Mouse (Mus musculus) midbrain, embryonic 16.5 days (tissue): Measurements from ENCODE around the gene Ifi209. TPM values are rescaled to one million over a fixed set of nuclear protein-coding genes. Genes with fewer than 3 reads are reported as not detected.
"Not testable (repeated sequence)": the region's sequence is repeated elsewhere in the genome, so short reads cannot be mapped to it uniquely, and the experiment has no call there.

Experiments used
- ATAC-seq: fragments of 200-750 bp; cut with Nextera tagmentation; 2 replicates; pipeline ENCODE4 v1.8.0; 2017; ENCODE audit warnings: moderate TSS enrichment
- H3K27ac ChIP-seq: fragments of 300-500 bp; sonication (generic); 2 replicates; pipeline ENCODE4 v1.5.1; 2014; ENCODE audit warnings: mild to moderate bottlenecking, low read length, mixed read lengths
- H3K27me3 ChIP-seq: fragments of 300-500 bp; sonication (generic); 2 replicates; pipeline ENCODE4 v1.6.1; 2014; ENCODE audit warnings: low read depth, low read length, mixed read lengths; ENCODE audit not compliant: control insufficient read depth, insufficient read depth
- H3K36me3 ChIP-seq: fragments of 300-500 bp; sonication (generic); 2 replicates; pipeline ENCODE4 v1.6.1; 2014; ENCODE audit warnings: mild to moderate bottlenecking, low read length, moderate library complexity, mixed read lengths; ENCODE audit not compliant: control insufficient read depth, insufficient read depth
- H3K4me1 ChIP-seq: fragments of 300-500 bp; sonication (generic); 2 replicates; pipeline ENCODE4 v1.6.1; 2014; ENCODE audit warnings: mild to moderate bottlenecking, low read length, mixed read lengths; ENCODE audit not compliant: control insufficient read depth, insufficient read depth
- H3K4me2 ChIP-seq: fragments of 300-500 bp; sonication (generic); 2 replicates; pipeline ENCODE4 v1.6.1; 2014; ENCODE audit warnings: mild to moderate bottlenecking, low read length, mixed read lengths
- H3K4me3 ChIP-seq: fragments of 300-500 bp; sonication (generic); 2 replicates; pipeline ENCODE4 v1.5.1; 2014; ENCODE audit warnings: low read depth, mild to moderate bottlenecking, low read length, moderate library complexity, mixed read lengths
- H3K9ac ChIP-seq: fragments of 300-500 bp; sonication (generic); 2 replicates; pipeline ENCODE4 v1.6.1; 2014; ENCODE audit warnings: low read depth, low read length, mixed read lengths
- H3K9me3 ChIP-seq: fragments of 300-500 bp; sonication (generic); replicated peaks from 2 replicates; pipeline ENCODE4 v1.6.1; 2014; ENCODE audit warnings: mild to moderate bottlenecking, low read length, mixed read lengths; ENCODE audit not compliant: control insufficient read depth, poor library complexity, severe bottlenecking
- WGBS: fragments of 180-500 bp; shearing (Covaris S2); extraction: QIAGEN DNeasy Blood & Tissue Kit; methylation state at CpG from one replicate; pipeline ENCODE4 v1.1.7; 2014; 5-methylcytosine and 5-hydroxymethylcytosine counted together
- polyA plus RNA-seq: library from polyadenylated mRNA; unstranded; fragments of >200 nt; fragmentation: Nextera tagmentation; extraction: Ambion mirVana; gene quantifications from 2 replicates; pipeline ENCODE4 v1.2.1, GENCODE M21; 2015

The Ifi209 gene
- polyA plus RNA-seq = 0.10 TPM in 1 of 2 replicates, not detected in the other

DNA sequence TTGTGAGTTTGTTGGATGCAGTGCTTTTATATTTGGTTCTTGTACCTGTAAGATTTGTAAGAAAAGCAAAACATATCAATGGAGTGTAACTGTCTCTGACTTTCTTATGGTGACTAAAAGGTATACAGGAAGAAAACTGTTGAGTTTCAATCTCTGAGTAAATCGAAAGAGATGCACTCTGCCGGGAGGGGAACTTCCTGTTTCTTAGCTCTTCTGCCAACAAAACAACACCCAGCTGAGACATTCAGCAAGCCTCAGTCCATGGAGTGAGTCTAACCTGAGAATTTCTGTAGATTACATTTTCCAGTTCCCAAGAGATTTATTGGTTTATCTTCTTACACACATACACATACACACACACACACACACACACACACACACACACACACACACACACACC, at the start of gene Ifi209:
TSS of gene Ifi209 (plus strand) at position 296 of the 400 bp plus-strand sequence.
- not testable (repeated sequence) for H3K4me1 ChIP-seq, H3K36me3 ChIP-seq, H3K9ac ChIP-seq, H3K27me3 ChIP-seq, H3K4me3 ChIP-seq, H3K4me2 ChIP-seq, ATAC-seq, H3K9me3 ChIP-seq, H3K27ac ChIP-seq
- WGBS = 90% methylated on average over 2 of the region's 2 CpGs

DNA sequence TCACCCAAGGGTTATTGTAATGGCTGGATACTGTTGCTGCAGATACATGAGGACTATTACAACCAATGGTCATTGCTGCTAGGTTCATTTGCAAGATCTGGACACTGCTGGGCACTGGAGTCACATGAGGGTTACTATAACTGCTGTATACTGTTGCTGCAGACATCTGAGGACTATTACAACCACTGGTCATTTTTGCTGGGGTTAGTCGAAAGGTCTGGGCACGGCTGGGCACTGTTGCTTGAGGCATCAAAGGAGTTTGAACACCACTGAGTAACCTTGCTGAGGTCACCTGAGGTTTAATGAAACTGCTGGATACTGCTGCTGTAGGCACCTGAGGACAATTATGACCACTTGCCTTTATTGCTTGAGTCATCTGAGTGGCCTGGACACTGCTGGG, 41.0 kb upstream of the Ifi209 start:
- not testable (repeated sequence) for ATAC-seq, H3K4me2 ChIP-seq, H3K4me1 ChIP-seq, H3K27ac ChIP-seq, H3K9me3 ChIP-seq, H3K36me3 ChIP-seq, H3K9ac ChIP-seq, H3K4me3 ChIP-seq, H3K27me3 ChIP-seq
- 92% methylated on average over 2 of the region's 2 CpGs for WGBS

DNA sequence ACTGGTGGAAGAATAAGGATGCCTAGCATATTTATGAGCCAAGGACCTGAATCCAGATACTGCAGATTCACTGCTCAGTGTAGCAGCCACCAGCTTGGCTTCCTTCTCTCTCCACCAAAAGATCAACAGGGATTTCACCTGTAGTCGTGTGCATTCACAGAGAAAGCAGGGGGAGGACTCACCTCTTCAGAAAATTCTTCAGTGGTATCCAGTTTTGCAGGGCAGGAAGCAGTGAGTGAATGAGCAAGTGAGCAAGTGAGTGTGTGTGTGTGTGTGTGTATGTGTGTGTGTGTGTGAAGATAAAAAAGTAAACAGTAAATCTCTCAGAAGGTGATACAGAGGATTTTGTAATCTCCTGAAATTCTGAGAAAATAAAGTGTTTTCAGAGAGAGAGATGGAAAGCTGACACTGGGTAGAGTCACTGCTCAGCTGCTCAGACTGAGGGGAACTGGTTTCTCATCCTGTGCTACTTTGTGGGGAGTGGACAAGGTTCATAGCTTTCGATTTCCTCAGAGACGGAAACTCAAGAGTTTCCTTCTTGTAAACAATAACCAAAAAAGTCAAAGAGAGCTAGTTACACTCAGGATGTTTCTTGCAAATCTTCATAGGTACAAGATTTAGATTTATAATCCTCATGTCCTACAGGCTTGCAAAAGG, 31.8 kb upstream of the Ifi209 start, which contains the start of gene Ifi213:
TSS of gene Ifi213 (minus strand) at position 437 of the 657 bp plus-strand sequence.
- H3K36me3 ChIP-seq, H3K9ac ChIP-seq, ATAC-seq, H3K9me3 ChIP-seq, H3K4me1 ChIP-seq, H3K4me3 ChIP-seq, H3K27ac ChIP-seq, H3K4me2 ChIP-seq, H3K27me3 ChIP-seq: not testable (repeated sequence)
- WGBS = 85% methylated on average over 3 of the region's 3 CpGs

DNA sequence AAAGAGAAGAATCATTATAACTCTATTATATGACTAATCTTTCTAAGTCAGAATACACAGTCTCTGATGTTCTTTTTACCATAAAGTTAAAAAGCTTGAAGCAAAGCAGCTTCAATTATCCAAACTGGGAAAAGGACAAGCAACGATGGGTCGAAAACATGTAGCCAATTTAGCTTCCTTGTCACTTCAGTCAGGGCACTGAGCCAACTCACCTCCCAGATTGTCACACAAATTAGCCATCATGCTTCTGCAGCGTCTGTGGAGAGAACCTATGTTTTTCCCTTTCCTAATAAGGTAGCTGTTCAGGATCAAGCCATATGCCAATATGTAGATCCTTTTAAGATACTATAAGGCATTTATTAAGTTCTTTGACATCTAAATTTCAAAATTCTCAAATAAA, 20.4 kb upstream of the Ifi209 start:
- H3K9ac ChIP-seq, H3K4me2 ChIP-seq, H3K36me3 ChIP-seq, H3K4me1 ChIP-seq, H3K27ac ChIP-seq, H3K4me3 ChIP-seq, H3K9me3 ChIP-seq, ATAC-seq, H3K27me3 ChIP-seq: not testable (repeated sequence)
- 75% methylated on average over 3 of the region's 3 CpGs for WGBS

DNA sequence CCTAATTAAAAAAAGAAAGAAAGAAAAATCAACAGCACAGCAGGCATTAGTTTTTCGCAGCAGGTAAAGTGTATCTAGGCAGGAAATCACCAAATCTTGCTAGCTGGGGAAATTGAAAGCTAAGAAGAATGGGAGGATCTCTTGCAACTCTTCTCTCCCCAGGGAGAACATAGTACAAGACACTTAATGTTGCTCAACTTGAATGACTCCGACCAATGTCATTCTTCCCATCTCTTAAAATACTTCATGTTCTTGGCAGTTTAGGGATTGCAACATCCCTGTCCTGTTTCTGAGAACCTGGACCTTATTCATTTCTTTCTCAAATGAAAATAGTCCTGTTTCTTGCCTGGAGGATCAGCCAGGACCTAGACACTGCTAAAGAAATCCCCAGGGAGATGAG, 8.5 kb upstream of the Ifi209 start:
- not testable (repeated sequence) for ATAC-seq, H3K27ac ChIP-seq, H3K9ac ChIP-seq, H3K36me3 ChIP-seq, H3K9me3 ChIP-seq, H3K4me3 ChIP-seq, H3K4me2 ChIP-seq, H3K27me3 ChIP-seq, H3K4me1 ChIP-seq
- 80% methylated on average over 2 of the region's 2 CpGs for WGBS

DNA sequence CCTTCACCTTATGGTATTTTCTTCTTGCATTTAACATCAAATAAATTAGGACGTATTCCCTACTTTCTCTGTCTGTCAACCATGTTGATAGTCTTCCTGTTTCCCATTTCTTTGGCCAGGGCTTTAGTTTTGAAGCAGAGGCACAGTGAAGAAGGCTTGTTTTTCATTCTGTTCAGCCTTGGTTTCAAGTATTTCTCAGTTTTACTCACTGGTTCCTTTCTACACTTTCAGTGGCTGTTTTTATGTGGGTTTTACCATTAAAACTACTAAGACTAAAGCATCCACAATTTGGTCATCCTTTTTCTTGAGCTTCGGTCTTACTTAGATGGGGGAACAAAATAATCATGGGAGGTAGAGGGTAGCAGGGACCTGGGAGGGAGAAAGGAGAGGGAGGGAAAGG, 6.7 kb upstream of the Ifi209 start:
- Histone ChIP-seq H3K27ac (no peak overlapping the region), H3K36me3 (no peaks in the 10 kb centered on the region), H3K9me3 (no peaks in the 10 kb centered on the region), H3K4me1 (no peaks in the 10 kb centered on the region), H3K27me3 (no peaks in the 10 kb centered on the region), H3K4me3 (no peak overlapping the region), H3K9ac (no peak overlapping the region), H3K4me2 (no peak overlapping the region)
- ATAC-seq = no peak
- 100% methylated on average over 2 of the region's 2 CpGs for WGBS

DNA sequence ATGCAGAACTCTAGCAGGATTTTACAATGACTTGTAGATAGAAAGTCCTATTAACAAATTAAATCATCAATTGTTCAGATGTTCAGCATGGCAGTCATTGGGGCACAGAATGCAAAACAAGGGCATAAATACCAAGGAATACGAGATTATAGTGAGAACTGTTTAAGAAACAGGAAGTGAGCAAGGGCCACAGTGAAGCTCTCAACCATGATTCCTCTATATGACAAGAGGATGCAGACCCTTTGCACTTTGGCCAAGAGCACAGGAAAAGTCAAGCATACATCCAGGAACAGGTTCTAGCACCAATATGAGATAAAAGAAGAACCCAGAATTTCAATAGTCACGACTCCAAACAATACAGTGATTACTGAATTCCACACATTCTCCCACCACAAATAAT, 4.0 kb upstream of the Ifi209 start:
- Histone ChIP-seq H3K4me3 (no peak overlapping the region), H3K9ac (no peak overlapping the region), H3K27me3 (no peaks in the 10 kb centered on the region), H3K36me3 (no peaks in the 10 kb centered on the region), H3K4me1 (no peaks in the 10 kb centered on the region), H3K27ac (no peak overlapping the region), H3K4me2 (no peak overlapping the region), H3K9me3 (no peaks in the 10 kb centered on the region)
- no peak for ATAC-seq
- 81% methylated on average over 2 of the region's 2 CpGs for WGBS

DNA sequence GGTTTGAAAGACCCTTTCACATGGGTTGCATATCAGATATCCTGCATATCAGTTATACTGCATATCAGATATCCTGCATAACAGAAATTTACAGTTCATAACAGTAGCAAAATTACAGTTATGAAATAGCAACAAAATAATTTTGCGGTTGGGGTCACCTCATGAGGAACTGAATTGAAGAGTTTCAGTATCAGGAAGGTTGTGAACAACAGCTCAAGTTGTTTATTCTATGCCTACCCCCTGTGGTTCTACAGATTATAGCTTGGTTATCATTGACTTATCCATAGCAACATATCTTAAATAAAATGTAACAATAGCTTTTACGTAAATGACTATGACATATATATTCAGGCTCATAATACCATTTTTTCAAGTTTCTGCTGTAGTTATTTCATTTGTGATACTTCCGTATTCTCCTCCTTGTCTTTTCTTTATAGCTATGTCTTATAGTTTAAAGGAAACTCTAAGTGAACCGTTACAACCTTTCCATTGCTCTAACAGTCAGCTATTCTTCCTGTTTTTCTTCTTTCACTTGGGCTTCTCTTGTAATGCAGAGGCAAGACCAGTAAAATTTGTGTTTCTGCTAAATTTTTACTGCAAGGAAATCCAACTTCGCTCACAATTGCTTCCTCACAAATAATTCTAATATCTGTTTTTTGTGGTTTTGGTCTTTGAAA, 3.4 kb downstream of the Ifi209 start:
- WGBS = 92% methylated on average over 5 of the region's 5 CpGs
- Histone ChIP-seq H3K9ac (no peak overlapping the region), H3K27me3 (no peaks in the 10 kb centered on the region), H3K4me1 (no peaks in the 10 kb centered on the region), H3K27ac (no peak overlapping the region), H3K4me3 (no peak overlapping the region), H3K9me3 (no peaks in the 10 kb centered on the region), H3K36me3 (no peaks in the 10 kb centered on the region), H3K4me2 (no peak overlapping the region)
- ATAC-seq = no peak

DNA sequence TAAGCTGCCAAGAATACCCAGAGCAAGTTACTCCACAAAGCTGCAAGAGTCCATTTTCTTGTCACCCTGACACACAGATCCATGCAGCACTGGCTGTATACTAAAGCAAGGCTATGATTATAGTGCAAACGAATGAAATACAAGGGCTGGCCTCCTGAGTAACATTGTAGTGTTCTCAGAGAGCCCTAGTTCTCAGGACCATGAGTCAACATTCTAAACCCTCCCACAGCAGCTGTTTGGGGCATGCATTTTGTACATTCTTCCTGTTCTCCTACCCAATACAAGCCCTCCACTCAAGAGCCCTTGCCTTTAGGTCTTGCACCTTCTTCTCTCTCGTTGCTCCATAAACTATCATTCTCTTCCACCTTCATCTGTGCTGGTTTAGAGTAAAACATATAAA, 14.7 kb downstream of the Ifi209 start:
- 74% methylated on average over 2 of the region's 2 CpGs for WGBS
- no peak for ATAC-seq
- H3K27ac ChIP-seq = no peak overlapping the region
- no peaks in the 10 kb centered on the region for H3K9me3 ChIP-seq
- no peaks in the 10 kb centered on the region for H3K4me1 ChIP-seq
- no peak overlapping the region for H3K4me2 ChIP-seq
- H3K9ac ChIP-seq = no peak overlapping the region
- no peaks in the 10 kb centered on the region for H3K27me3 ChIP-seq
- H3K36me3 ChIP-seq = no peaks in the 10 kb centered on the region
- no peak overlapping the region for H3K4me3 ChIP-seq
